Mouse (Mus musculus): ENCODE results near the gene Map2k2. TPM values are rescaled to one million over a fixed set of nuclear protein-coding genes. Genes with fewer than 3 reads are reported as not detected.
A peak's percentile ranks its signal among the peaks of the same experiment; 100 is the strongest.

Map2k2 gene
- polyA plus RNA-seq, 1 experiment = 53.0 TPM

DNA sequence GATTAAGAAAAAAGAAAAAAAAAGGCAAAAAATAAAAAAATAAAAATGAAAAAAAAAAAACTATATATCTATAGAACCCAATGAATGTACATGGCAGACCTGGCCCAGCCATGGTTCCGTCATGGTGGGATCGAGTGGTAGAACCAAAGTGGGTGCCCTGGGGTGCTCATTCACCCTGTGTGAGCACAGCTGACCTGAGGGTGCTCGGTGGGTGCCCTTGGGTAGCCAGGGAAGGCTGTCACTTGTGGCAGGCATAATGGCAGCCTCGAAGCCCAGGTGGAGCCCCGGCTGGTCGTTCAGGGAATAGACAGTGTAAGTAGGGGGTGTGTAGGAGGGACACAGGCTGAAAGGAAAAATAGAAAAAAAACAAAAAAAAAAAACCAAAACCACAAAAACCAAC lies 45.5 kb downstream of the Map2k2 start:
- Histone ChIP-seq H3K4me1 (ENCODE audit: control insufficient read depth, insufficient read depth, low read length) (no peaks in the 10 kb centered on the region), H3K27ac (ENCODE audit: insufficient read depth, low read length) (no peak overlapping the region), H3K9ac (ENCODE audit: low read depth, poor library complexity, severe bottlenecking) (no peak overlapping the region), H3K4me3 (ENCODE audit: low read depth, low read length) (no peak overlapping the region), H3K36me3 (ENCODE audit: control insufficient read depth, insufficient read depth, low read length, poor library complexity, severe bottlenecking) (peaks cover 14% of the 10 kb centered on the region), H3K27me3 (ENCODE audit: control insufficient read depth, insufficient read depth, low read length, poor library complexity, severe bottlenecking) (no peaks in the 10 kb centered on the region), H3K9me3 (replicated peaks; ENCODE audit: control insufficient read depth, insufficient read depth, low read length, poor library complexity, severe bottlenecking) (no peaks in the 10 kb centered on the region)
- TF ChIP-seq EP300 (IDR thresholded peaks at IDR 0.05; ENCODE audit: insufficient read depth, low read depth, low read length) (no peak), CTCF (IDR thresholded peaks at IDR 0.05; ENCODE audit: low read depth, low read length) (no peak), POLR2A (IDR thresholded peaks at IDR 0.05; ENCODE audit: insufficient read depth, low read length) (no peak)

DNA sequence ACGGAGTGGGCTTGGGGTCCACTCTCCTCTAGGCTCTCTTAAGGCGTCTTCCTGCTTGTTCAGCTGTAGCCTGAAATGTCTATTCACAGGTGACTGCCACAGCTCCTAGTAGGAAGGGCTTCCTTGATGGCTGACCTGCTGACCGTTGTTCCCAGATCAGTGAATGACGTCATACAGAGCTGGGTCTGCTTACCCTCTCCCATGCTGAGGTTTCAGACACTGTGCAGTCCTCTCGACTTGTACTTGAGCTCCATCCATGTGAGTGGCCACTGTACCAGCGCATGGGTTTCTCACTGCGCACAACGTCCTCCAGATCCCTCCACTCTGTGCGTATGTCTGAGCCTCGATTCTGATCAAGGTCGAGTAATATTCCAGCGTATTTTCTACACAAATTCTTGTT lies 46.9 kb downstream of the Map2k2 start:
- H3K27me3 ChIP-seq (ENCODE audit: control insufficient read depth, insufficient read depth, low read length, poor library complexity, severe bottlenecking) = no peaks in the 10 kb centered on the region
- no peak overlapping the region for H3K9ac ChIP-seq (ENCODE audit: low read depth, poor library complexity, severe bottlenecking)
- no peak overlapping the region for H3K4me3 ChIP-seq (ENCODE audit: low read depth, low read length)
- H3K4me1 ChIP-seq (ENCODE audit: control insufficient read depth, insufficient read depth, low read length) = no peaks in the 10 kb centered on the region
- no peak for TF ChIP-seq CTCF (IDR thresholded peaks at IDR 0.05; ENCODE audit: low read depth, low read length)
- no peak for TF ChIP-seq EP300 (IDR thresholded peaks at IDR 0.05; ENCODE audit: insufficient read depth, low read depth, low read length)
- no peak for TF ChIP-seq POLR2A (IDR thresholded peaks at IDR 0.05; ENCODE audit: insufficient read depth, low read length)
- no peak overlapping the region for H3K27ac ChIP-seq (ENCODE audit: insufficient read depth, low read length)
- H3K9me3 ChIP-seq (replicated peaks; ENCODE audit: control insufficient read depth, insufficient read depth, low read length, poor library complexity, severe bottlenecking) = no peaks in the 10 kb centered on the region
- H3K36me3 ChIP-seq (ENCODE audit: control insufficient read depth, insufficient read depth, low read length, poor library complexity, severe bottlenecking) = peaks cover 19% of the 10 kb centered on the region

DNA sequence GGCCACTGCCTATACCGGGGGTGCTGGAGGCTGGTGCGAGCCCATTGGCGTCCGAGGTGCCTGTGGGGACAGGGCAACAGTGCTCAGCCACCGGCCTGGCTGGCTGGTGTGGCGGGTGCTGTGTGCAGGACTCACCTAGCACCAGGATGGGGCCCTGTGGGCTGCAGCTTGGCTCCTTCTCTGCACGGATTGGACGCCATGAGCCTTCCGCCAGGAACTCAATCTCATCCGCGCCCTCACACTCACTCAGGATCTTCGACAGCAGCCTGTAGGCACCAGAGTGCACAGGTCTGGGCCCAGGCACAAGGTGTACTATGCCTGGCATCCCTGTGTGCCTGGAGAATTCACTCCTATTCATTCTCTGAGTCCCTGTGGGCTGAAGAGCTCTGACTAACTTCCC lies 48.6 kb downstream of the Map2k2 start:
- no peaks in the 10 kb centered on the region for H3K27me3 ChIP-seq (ENCODE audit: control insufficient read depth, insufficient read depth, low read length, poor library complexity, severe bottlenecking)
- no peaks in the 10 kb centered on the region for H3K9me3 ChIP-seq (replicated peaks; ENCODE audit: control insufficient read depth, insufficient read depth, low read length, poor library complexity, severe bottlenecking)
- 0 out of 2 replicates have a peak overlapping the region, but pooled peaks have one; percentile 4 for H3K9ac ChIP-seq (ENCODE audit: low read depth, poor library complexity, severe bottlenecking)
- H3K4me3 ChIP-seq (ENCODE audit: low read depth, low read length) = no peak overlapping the region
- peaks cover 14% of the 10 kb centered on the region; the same call in 1 of the 2 replicates for H3K36me3 ChIP-seq (ENCODE audit: control insufficient read depth, insufficient read depth, low read length, poor library complexity, severe bottlenecking)
- TF ChIP-seq EP300 (IDR thresholded peaks at IDR 0.05; ENCODE audit: insufficient read depth, low read depth, low read length) (no peak), CTCF (IDR thresholded peaks at IDR 0.05; ENCODE audit: low read depth, low read length) (no peak), POLR2A (IDR thresholded peaks at IDR 0.05; ENCODE audit: insufficient read depth, low read length) (no peak)
- no peak overlapping the region for H3K27ac ChIP-seq (ENCODE audit: insufficient read depth, low read length)
- H3K4me1 ChIP-seq (ENCODE audit: control insufficient read depth, insufficient read depth, low read length) = no peaks in the 10 kb centered on the region

DNA sequence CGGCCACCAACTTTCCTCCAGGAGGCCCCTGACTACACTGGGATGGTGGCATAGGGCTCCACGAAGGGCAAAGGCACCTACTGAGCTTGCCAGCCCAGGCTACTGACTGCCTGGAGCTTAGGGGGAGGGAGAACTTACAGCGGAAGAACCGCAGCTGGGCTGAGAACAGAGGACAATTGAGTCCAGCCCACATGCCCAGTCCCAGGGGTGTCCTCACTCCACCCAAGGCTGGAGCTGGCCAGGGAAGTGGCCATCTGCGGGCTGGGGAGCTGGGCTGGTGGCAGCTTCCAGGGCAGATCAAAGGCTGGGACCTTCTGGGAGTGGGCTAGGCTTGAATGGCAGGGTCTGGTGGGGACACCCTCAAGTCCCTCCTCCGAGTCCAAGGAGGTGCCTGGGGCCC lies 49.0 kb downstream of the Map2k2 start:
- Histone ChIP-seq H3K27ac (ENCODE audit: insufficient read depth, low read length) (no peak overlapping the region), H3K4me3 (ENCODE audit: low read depth, low read length) (no peak overlapping the region), H3K4me1 (ENCODE audit: control insufficient read depth, insufficient read depth, low read length) (no peaks in the 10 kb centered on the region), H3K27me3 (ENCODE audit: control insufficient read depth, insufficient read depth, low read length, poor library complexity, severe bottlenecking) (no peaks in the 10 kb centered on the region), H3K9ac (ENCODE audit: low read depth, poor library complexity, severe bottlenecking) (no peak overlapping the region), H3K36me3 (ENCODE audit: control insufficient read depth, insufficient read depth, low read length, poor library complexity, severe bottlenecking) (peaks cover 14% of the 10 kb centered on the region; the same call in 1 of the 2 replicates), H3K9me3 (replicated peaks; ENCODE audit: control insufficient read depth, insufficient read depth, low read length, poor library complexity, severe bottlenecking) (no peaks in the 10 kb centered on the region)
- TF ChIP-seq CTCF (IDR thresholded peaks at IDR 0.05; ENCODE audit: low read depth, low read length) = no peak
- TF ChIP-seq POLR2A (IDR thresholded peaks at IDR 0.05; ENCODE audit: insufficient read depth, low read length) = no peak
- no peak for TF ChIP-seq EP300 (IDR thresholded peaks at IDR 0.05; ENCODE audit: insufficient read depth, low read depth, low read length)

DNA sequence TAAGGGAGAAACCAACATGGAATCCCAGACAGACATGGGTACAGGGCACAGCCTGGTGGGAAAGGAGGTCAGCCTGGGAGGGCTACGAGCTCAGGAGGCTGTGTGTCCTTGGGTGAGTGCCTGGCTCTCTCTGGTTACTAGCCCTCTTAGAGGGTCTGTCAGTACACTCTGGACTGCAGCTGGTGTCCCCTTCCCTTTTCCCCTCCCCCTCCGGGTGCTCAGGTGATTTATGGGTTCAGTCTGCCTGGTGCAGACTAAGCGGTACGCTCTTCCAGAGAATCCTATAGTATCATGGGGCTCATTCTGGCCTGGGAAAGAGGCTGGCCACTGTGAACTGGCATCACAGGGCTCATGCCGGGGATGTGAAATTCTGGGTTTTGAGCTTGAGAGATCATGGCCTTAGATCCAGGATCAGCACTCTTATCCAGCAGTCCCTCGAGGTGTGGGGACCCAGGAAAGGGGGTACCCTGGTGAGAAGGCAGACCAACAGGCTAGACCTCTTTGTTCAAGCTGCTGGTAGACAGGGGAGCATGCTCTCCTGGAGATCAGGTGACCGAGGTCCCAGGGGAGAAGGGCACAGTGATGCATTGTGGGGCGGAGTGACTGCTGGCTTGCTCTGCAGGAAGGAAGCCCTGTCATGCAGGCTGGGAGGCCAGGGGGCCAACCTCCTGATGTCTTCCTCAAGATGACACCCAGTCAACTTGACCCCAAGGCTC lies 56.0 kb downstream of the Map2k2 start:
- H3K27me3 ChIP-seq (ENCODE audit: control insufficient read depth, insufficient read depth, low read length, poor library complexity, severe bottlenecking) = no peaks in the 10 kb centered on the region
- peaks cover 18% of the 10 kb centered on the region for H3K36me3 ChIP-seq (ENCODE audit: control insufficient read depth, insufficient read depth, low read length, poor library complexity, severe bottlenecking)
- no peak overlapping the region for H3K27ac ChIP-seq (ENCODE audit: insufficient read depth, low read length)
- no peaks in the 10 kb centered on the region for H3K4me1 ChIP-seq (ENCODE audit: control insufficient read depth, insufficient read depth, low read length)
- H3K9ac ChIP-seq (ENCODE audit: low read depth, poor library complexity, severe bottlenecking) = no peak overlapping the region
- TF ChIP-seq EP300 (IDR thresholded peaks at IDR 0.05; ENCODE audit: insufficient read depth, low read depth, low read length) (no peak), POLR2A (IDR thresholded peaks at IDR 0.05; ENCODE audit: insufficient read depth, low read length) (no peak), CTCF (IDR thresholded peaks at IDR 0.05; ENCODE audit: low read depth, low read length) (no peak)
- no peak overlapping the region for H3K4me3 ChIP-seq (ENCODE audit: low read depth, low read length)
- no peaks in the 10 kb centered on the region for H3K9me3 ChIP-seq (replicated peaks; ENCODE audit: control insufficient read depth, insufficient read depth, low read length, poor library complexity, severe bottlenecking)

DNA sequence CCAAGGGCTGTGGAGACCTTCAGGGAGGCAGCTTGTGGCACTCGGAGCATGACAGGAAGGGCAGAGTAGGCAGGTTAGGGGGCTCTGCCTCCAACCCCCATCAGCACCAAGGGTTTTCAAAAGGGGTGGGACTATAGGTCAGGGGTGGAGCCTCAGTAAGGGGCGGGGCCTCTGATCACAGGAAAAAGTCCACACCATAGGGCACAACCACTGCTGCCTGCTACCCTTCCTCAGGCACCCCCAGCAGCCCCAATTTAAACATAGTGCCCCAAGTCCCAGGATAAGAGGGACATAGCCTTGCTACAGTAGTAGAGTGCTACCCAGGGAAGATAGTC lies 56.6 kb downstream of the Map2k2 start:
- H3K36me3 ChIP-seq (ENCODE audit: control insufficient read depth, insufficient read depth, low read length, poor library complexity, severe bottlenecking) = peaks cover 16% of the 10 kb centered on the region
- no peaks in the 10 kb centered on the region for H3K27me3 ChIP-seq (ENCODE audit: control insufficient read depth, insufficient read depth, low read length, poor library complexity, severe bottlenecking)
- no peaks in the 10 kb centered on the region for H3K9me3 ChIP-seq (replicated peaks; ENCODE audit: control insufficient read depth, insufficient read depth, low read length, poor library complexity, severe bottlenecking)
- H3K4me1 ChIP-seq (ENCODE audit: control insufficient read depth, insufficient read depth, low read length) = no peaks in the 10 kb centered on the region
- no peak overlapping the region for H3K9ac ChIP-seq (ENCODE audit: low read depth, poor library complexity, severe bottlenecking)
- H3K27ac ChIP-seq (ENCODE audit: insufficient read depth, low read length) = no peak overlapping the region
- no peak overlapping the region for H3K4me3 ChIP-seq (ENCODE audit: low read depth, low read length)
- no peak for TF ChIP-seq POLR2A (IDR thresholded peaks at IDR 0.05; ENCODE audit: insufficient read depth, low read length)
- TF ChIP-seq EP300 (IDR thresholded peaks at IDR 0.05; ENCODE audit: insufficient read depth, low read depth, low read length) = no peak
- TF ChIP-seq CTCF (IDR thresholded peaks at IDR 0.05; ENCODE audit: low read depth, low read length) = no peak
